Mouse (Mus musculus): ENCODE data around the gene Ugt1a9. TPM values are rescaled to one million over a fixed set of nuclear protein-coding genes. Genes with fewer than 3 reads are reported as not detected.

The Ugt1a9 gene
- total and polyA plus RNA-seq, 2 experiments from 2014 or later, result not detected

DNA sequence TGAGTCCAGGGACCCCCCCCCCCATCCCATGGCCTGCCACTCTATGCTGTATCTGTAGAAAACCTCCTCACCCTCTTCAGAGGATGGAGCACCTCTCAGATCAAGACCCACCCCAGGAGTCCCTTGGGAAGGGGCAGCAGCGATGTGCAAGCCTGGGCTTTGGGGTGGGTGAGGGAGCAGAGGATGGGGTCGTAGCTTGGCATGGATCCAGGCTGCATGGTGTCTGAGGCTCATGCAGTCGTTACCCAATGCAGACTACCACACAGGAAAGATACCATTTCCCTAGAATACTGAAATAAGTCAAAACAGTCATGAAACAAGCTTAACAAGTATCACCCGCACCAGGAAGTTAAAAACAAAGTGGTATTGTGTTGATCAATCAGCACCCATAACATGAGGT, 178.1 kb downstream of the Ugt1a9 start:
- no peaks in the 10 kb centered on the region for H3K4me1 ChIP-seq (ENCODE audit: control insufficient read depth, insufficient read depth)
- ATAC-seq (ENCODE audit: insufficient read depth, low read depth) (no peak; the same call in 1 of the 2 replicates), DNase-seq (ENCODE audit: low spot score) (no peak)
- no peak overlapping the region for H3K4me2 ChIP-seq (ENCODE audit: low read depth, low read length)
- H3K27me3 ChIP-seq (ENCODE audit: control insufficient read depth, insufficient read depth, low read length), result no peaks in the 10 kb centered on the region
- no peak overlapping the region for H3K27ac ChIP-seq (ENCODE audit: low read depth)
- H3K36me3 ChIP-seq (replicated peaks; ENCODE audit: control insufficient read depth, insufficient read depth, low read length), result no peaks in the 10 kb centered on the region
- TF ChIP-seq EP300 (IDR thresholded peaks at IDR 0.05; ENCODE audit: low read depth) (no peak), CTCF (IDR thresholded peaks at IDR 0.05; ENCODE audit: low read depth) (no peak)
- peaks cover 74% of the 10 kb centered on the region for H3K9me3 ChIP-seq (replicated peaks; ENCODE audit: control insufficient read depth, low read length)
- no peak overlapping the region for H3K4me3 ChIP-seq (ENCODE audit: low read depth, low read length)
- WGBS, result 54% methylated on average over 4 of the region's 4 CpGs
- H3K9ac ChIP-seq (replicated peaks; ENCODE audit: low read depth, low read length), result no peak overlapping the region

DNA sequence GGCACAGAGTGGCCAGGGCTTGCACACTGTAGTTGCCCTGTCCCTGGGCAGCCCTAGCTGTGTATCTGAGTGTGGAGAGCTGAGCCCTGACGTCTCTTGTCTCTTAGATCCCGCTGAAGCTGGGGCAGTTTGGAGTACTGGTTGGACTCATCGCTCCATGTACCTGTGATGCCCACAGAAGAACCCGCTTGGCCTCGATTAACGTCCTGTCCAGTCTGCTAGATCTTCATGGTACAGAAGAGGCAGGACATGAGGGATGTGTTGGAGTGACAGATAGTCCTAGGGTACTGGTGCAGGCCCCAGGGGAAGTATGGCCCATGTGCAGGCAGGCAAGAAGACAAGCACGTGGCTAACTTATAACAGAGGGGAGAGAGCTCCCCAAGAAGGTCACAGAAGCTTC, 179.0 kb downstream of the Ugt1a9 start:
- no peak for ATAC-seq (ENCODE audit: insufficient read depth, low read depth)
- H3K4me1 ChIP-seq (ENCODE audit: control insufficient read depth, insufficient read depth), result no peaks in the 10 kb centered on the region
- H3K4me3 ChIP-seq (ENCODE audit: low read depth, low read length), result no peak overlapping the region
- no peaks in the 10 kb centered on the region for H3K27me3 ChIP-seq (ENCODE audit: control insufficient read depth, insufficient read depth, low read length)
- H3K9me3 ChIP-seq (replicated peaks; ENCODE audit: control insufficient read depth, low read length), result peaks cover 69% of the 10 kb centered on the region
- TF ChIP-seq CTCF (IDR thresholded peaks at IDR 0.05; ENCODE audit: low read depth), result no peak
- TF ChIP-seq EP300 (IDR thresholded peaks at IDR 0.05; ENCODE audit: low read depth), result no peak
- H3K27ac ChIP-seq (ENCODE audit: low read depth), result no peak overlapping the region
- no peaks in the 10 kb centered on the region for H3K36me3 ChIP-seq (replicated peaks; ENCODE audit: control insufficient read depth, insufficient read depth, low read length)
- no peak for DNase-seq (ENCODE audit: low spot score)
- H3K9ac ChIP-seq (replicated peaks; ENCODE audit: low read depth, low read length), result no peak overlapping the region
- H3K4me2 ChIP-seq (ENCODE audit: low read depth, low read length), result no peak overlapping the region
- 68% methylated on average over 7 of the region's 7 CpGs for WGBS

DNA sequence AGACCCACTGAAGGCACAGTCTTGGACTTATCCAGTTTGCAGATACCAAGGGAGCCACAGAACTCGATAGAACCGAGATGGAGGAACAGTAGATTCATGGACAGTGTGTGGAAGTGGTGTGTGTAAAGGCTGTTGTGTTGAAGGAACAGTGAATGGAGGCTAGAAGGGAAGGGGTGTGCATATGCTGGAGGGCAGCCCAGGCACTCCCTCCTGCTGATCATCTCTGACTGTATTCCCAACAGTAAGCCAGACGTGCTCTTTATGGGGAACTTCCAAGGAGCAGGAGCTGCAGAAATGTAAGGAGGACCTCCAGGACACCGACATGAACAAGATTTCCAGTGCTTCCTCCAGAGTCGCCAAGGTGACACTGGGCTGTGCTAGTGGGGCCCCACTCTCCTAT, 179.4 kb downstream of the Ugt1a9 start:
- no peak for TF ChIP-seq EP300 (IDR thresholded peaks at IDR 0.05; ENCODE audit: low read depth)
- no peak for TF ChIP-seq CTCF (IDR thresholded peaks at IDR 0.05; ENCODE audit: low read depth)
- peaks cover 73% of the 10 kb centered on the region for H3K9me3 ChIP-seq (replicated peaks; ENCODE audit: control insufficient read depth, low read length)
- WGBS, result 69% methylated on average over 5 of the region's 5 CpGs

DNA sequence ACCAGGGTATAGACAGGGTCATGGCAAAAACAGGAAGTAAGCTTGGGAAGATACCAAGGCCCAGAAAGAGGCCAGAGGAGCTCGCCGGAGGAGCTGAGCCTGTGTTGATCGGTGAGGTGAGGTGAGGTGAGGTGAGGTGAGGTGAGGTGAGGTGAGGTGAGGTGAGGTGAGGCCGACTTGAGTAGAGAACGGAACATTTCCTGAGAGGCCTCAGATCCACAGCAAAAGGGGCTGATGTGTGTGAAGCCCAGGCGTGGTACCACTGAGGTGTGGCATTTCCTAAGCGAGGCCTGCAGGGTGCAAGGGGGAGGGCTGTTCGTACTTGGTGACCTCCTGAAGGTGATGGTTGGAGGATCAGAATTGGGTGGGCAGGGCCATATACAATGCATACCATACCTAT, 182.5 kb downstream of the Ugt1a9 start:
- no peak for DNase-seq (ENCODE audit: low spot score)
- H3K4me3 ChIP-seq (ENCODE audit: low read depth, low read length), result no peak overlapping the region
- H3K9me3 ChIP-seq (replicated peaks; ENCODE audit: control insufficient read depth, low read length), result peaks cover 50% of the 10 kb centered on the region
- no peaks in the 10 kb centered on the region for H3K27me3 ChIP-seq (ENCODE audit: control insufficient read depth, insufficient read depth, low read length)
- no peak for TF ChIP-seq EP300 (IDR thresholded peaks at IDR 0.05; ENCODE audit: low read depth)
- no peak for TF ChIP-seq CTCF (IDR thresholded peaks at IDR 0.05; ENCODE audit: low read depth)
- H3K36me3 ChIP-seq (replicated peaks; ENCODE audit: control insufficient read depth, insufficient read depth, low read length), result no peaks in the 10 kb centered on the region
- no peak overlapping the region for H3K27ac ChIP-seq (ENCODE audit: low read depth)
- ATAC-seq (ENCODE audit: insufficient read depth, low read depth), result no peak
- 71% methylated on average over 8 of the region's 8 CpGs for WGBS
- H3K4me2 ChIP-seq (ENCODE audit: low read depth, low read length), result no peak overlapping the region
- H3K4me1 ChIP-seq (ENCODE audit: control insufficient read depth, insufficient read depth), result no peaks in the 10 kb centered on the region
- no peak overlapping the region for H3K9ac ChIP-seq (replicated peaks; ENCODE audit: low read depth, low read length)

More for the DNA sequence above, 179.4 kb downstream of the Ugt1a9 start:
- H3K36me3 ChIP-seq (replicated peaks; ENCODE audit: control insufficient read depth, insufficient read depth, low read length), result no peaks in the 10 kb centered on the region
- H3K4me3 ChIP-seq (ENCODE audit: low read depth, low read length), result no peak overlapping the region
- DNase-seq (ENCODE audit: low spot score) (no peak), ATAC-seq (ENCODE audit: insufficient read depth, low read depth) (no peak)
- no peaks in the 10 kb centered on the region for H3K4me1 ChIP-seq (ENCODE audit: control insufficient read depth, insufficient read depth)
- no peak overlapping the region for H3K4me2 ChIP-seq (ENCODE audit: low read depth, low read length)
- H3K27ac ChIP-seq (ENCODE audit: low read depth), result no peak overlapping the region
- no peaks in the 10 kb centered on the region for H3K27me3 ChIP-seq (ENCODE audit: control insufficient read depth, insufficient read depth, low read length)
- H3K9ac ChIP-seq (replicated peaks; ENCODE audit: low read depth, low read length), result no peak overlapping the region

DNA sequence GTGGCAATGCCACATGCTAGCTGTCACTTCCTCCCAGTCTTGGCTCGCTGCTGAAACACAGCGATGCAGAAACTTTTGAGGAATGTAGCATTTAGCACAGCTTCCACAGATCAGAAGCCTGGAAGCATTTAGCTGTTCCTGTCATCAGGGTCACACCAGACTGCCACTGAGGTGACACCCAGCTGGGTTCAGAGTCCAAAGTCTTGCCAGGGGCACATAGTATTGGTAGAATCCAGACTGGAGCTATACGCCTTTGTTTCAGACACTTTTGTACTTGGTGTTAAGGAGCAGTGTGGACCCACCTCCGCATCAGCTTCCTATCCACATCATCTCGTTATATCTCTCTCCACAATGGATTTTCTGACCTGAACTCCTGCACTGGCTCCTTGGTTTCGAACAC, 182.9 kb downstream of the Ugt1a9 start:
- Histone ChIP-seq H3K9ac (replicated peaks; ENCODE audit: low read depth, low read length) (no peak overlapping the region), H3K27ac (ENCODE audit: low read depth) (no peak overlapping the region), H3K4me3 (ENCODE audit: low read depth, low read length) (no peak overlapping the region), H3K36me3 (replicated peaks; ENCODE audit: control insufficient read depth, insufficient read depth, low read length) (no peaks in the 10 kb centered on the region), H3K4me1 (ENCODE audit: control insufficient read depth, insufficient read depth) (no peaks in the 10 kb centered on the region), H3K27me3 (ENCODE audit: control insufficient read depth, insufficient read depth, low read length) (no peaks in the 10 kb centered on the region), H3K4me2 (ENCODE audit: low read depth, low read length) (no peak overlapping the region), H3K9me3 (replicated peaks; ENCODE audit: control insufficient read depth, low read length) (peaks cover 46% of the 10 kb centered on the region)
- DNase-seq (ENCODE audit: low spot score) (no peak), ATAC-seq (ENCODE audit: insufficient read depth, low read depth) (no peak)
- TF ChIP-seq EP300 (IDR thresholded peaks at IDR 0.05; ENCODE audit: low read depth), result no peak
- 62% methylated on average over 6 of the region's 6 CpGs for WGBS

DNA sequence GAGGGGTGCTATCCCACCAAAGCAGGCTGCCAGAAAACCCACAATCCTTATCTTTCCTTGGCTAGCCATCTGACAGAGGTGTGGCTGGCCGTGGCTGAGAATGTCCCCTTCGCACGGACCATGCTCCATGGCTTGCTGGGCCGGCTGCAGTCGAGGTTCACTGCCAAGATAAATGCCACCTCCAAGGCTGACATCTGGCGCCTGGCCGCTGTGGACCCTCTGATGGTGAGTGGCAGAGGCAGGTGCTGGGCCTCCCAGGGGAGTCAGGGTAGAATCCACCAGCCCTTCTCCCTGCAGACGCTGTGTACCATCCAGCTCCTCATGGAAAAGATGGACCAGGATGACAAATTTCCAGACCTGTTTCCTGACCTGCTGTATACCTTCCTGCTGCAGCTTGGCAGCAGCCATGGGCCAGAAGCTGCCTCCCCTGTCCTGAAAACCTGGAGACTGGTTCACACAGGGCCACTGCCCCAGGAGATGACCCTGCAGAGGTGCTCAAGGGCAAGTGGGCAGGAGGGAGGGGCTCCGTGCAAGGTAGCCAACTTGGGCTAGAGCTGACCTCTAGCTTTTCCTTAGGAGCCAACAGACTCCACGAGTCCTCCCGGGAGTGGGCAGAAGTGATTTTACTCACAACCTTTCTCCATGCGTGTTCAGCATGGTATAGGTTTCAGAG, 184.3 kb downstream of the Ugt1a9 start:
- Histone ChIP-seq H3K27me3 (ENCODE audit: control insufficient read depth, insufficient read depth, low read length) (no peaks in the 10 kb centered on the region), H3K36me3 (replicated peaks; ENCODE audit: control insufficient read depth, insufficient read depth, low read length) (peaks cover 6% of the 10 kb centered on the region; the same call in 1 of the 2 replicates), H3K9ac (replicated peaks; ENCODE audit: low read depth, low read length) (no peak overlapping the region), H3K4me3 (ENCODE audit: low read depth, low read length) (no peak overlapping the region), H3K4me1 (ENCODE audit: control insufficient read depth, insufficient read depth) (peaks cover 11% of the 10 kb centered on the region), H3K4me2 (ENCODE audit: low read depth, low read length) (no peak overlapping the region), H3K27ac (ENCODE audit: low read depth) (no peak overlapping the region), H3K9me3 (replicated peaks; ENCODE audit: control insufficient read depth, low read length) (peaks cover 32% of the 10 kb centered on the region)
- ATAC-seq (ENCODE audit: insufficient read depth, low read depth) (no peak), DNase-seq (ENCODE audit: low spot score) (no peak)
- WGBS, result 75% methylated on average over 12 of the region's 12 CpGs
- TF ChIP-seq CTCF (IDR thresholded peaks at IDR 0.05; ENCODE audit: low read depth) (no peak), EP300 (IDR thresholded peaks at IDR 0.05; ENCODE audit: low read depth) (no peak)
